Mouse (Mus musculus) stomach, postnatal 0 days (tissue): ENCODE measurements around the gene Samd13.

Experiments used
- CTCF ChIP-seq: IDR thresholded peaks from 2 replicates; pipeline ENCODE4 v1.5.1; 2016; ENCODE audit warnings: antibody characterized with exemption, low read depth, mild to moderate bottlenecking, moderate library complexity
- EP300 ChIP-seq: optimal IDR thresholded peaks from 2 replicates; pipeline ENCODE3; 2016; ENCODE audit warnings: antibody characterized with exemption

- TF ChIP-seq CTCF (no peak), EP300 (no peak)
Measured at GRCm38 (mm10) chr3:146625766-146626165, 59.6 kb downstream of the Samd13 start.
